Mouse (Mus musculus) hindbrain, embryonic 16.5 days (tissue): ENCODE data around the gene Cyb5d2. TPM values are rescaled to one million over a fixed set of nuclear protein-coding genes. Genes with fewer than 3 reads are reported as not detected.
A peak's percentile ranks its signal among the peaks of the same experiment; 100 is the strongest.

ENCODE experiments used
- ATAC-seq: fragments of 200-750 bp; cut with Nextera tagmentation; 2 replicates; pipeline ENCODE4 v1.8.0; 2017; ENCODE audit warnings: moderate TSS enrichment, moderate library complexity
- H3K27ac ChIP-seq: fragments of 300-500 bp; sonication (generic); 2 replicates; pipeline ENCODE4 v1.5.1; 2014; ENCODE audit warnings: low read depth, mild to moderate bottlenecking, control low read depth, low read length, moderate library complexity
- H3K27me3 ChIP-seq: fragments of 300-500 bp; sonication (generic); replicated peaks from 2 replicates; pipeline ENCODE4 v1.6.1; 2014; ENCODE audit warnings: low read length; ENCODE audit not compliant: control insufficient read depth, insufficient read depth
- H3K36me3 ChIP-seq: fragments of 300-500 bp; sonication (generic); 2 replicates; pipeline ENCODE4 v1.6.1; 2014; ENCODE audit warnings: mild to moderate bottlenecking, low read length, moderate library complexity, mixed read lengths; ENCODE audit not compliant: control insufficient read depth, insufficient read depth
- H3K4me1 ChIP-seq: fragments of 300-500 bp; sonication (generic); 2 replicates; pipeline ENCODE4 v1.6.1; 2014; ENCODE audit warnings: low read depth, low read length; ENCODE audit not compliant: control insufficient read depth, insufficient read depth
- H3K4me2 ChIP-seq: fragments of 300-500 bp; sonication (generic); 2 replicates; pipeline ENCODE4 v1.6.1; 2014; ENCODE audit warnings: mild to moderate bottlenecking, low read length, control low read depth, moderate library complexity
- H3K4me3 ChIP-seq: fragments of 300-500 bp; sonication (generic); 2 replicates; pipeline ENCODE4 v1.5.1; 2014; ENCODE audit warnings: mild to moderate bottlenecking, low read length, control low read depth, moderate library complexity
- H3K9ac ChIP-seq: fragments of 300-500 bp; sonication (generic); 2 replicates; pipeline ENCODE4 v1.6.1; 2014; ENCODE audit warnings: low read depth, mild to moderate bottlenecking, control low read depth, low read length, moderate library complexity
- H3K9me3 ChIP-seq: fragments of 300-500 bp; sonication (generic); 2 replicates; pipeline ENCODE4 v1.6.1; 2014; ENCODE audit warnings: mild to moderate bottlenecking, low read length, moderate library complexity; ENCODE audit not compliant: control insufficient read depth
- WGBS: fragments of 180-500 bp; shearing (Covaris S2); extraction: QIAGEN DNeasy Blood & Tissue Kit; methylation state at CpG from one replicate; pipeline ENCODE4 v1.1.7; 2014; 5-methylcytosine and 5-hydroxymethylcytosine counted together
- polyA plus RNA-seq: library from polyadenylated mRNA; unstranded; fragments of >200 nt; fragmentation: Nextera tagmentation; extraction: Ambion mirVana; gene quantifications from 2 replicates; pipeline ENCODE4 v1.2.1, GENCODE M21; 2015

Cyb5d2 gene
- polyA plus RNA-seq, 1 experiment from 2014 or later, result 11.3 TPM

- no peak overlapping the region for H3K9ac ChIP-seq
- H3K4me1 ChIP-seq, result no peaks in the 10 kb centered on the region
- no peak overlapping the region for H3K4me2 ChIP-seq
- no peak overlapping the region for H3K4me3 ChIP-seq
- 92% methylated on average over 5 of the region's 5 CpGs for WGBS
- H3K27me3 ChIP-seq, result no peaks in the 10 kb centered on the region
- no peaks in the 10 kb centered on the region for H3K9me3 ChIP-seq
- no peak for ATAC-seq
- no peaks in the 10 kb centered on the region for H3K36me3 ChIP-seq
- no peak overlapping the region for H3K27ac ChIP-seq
Measured at GRCm38 (mm10) chr11:72813687-72814086, 17.7 kb upstream of the Cyb5d2 start.

DNA sequence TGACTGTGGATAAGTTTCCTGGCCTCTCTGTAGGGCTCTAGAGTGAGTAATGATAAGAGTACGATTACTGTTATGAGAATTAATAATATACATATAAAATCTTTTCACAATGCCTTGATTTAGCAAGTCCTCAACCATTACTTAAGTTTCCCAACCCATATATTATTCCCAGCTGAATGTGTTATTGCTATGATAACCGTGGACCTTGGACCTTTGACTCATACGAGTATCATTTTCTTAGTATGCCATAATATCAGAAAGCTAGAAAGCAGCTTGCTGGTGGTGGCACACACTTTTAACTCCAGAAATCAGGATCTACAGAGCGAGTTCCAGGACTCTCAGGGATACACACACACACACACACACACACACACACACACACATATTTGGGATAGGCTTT, 12.1 kb upstream of the Cyb5d2 start:
- Histone ChIP-seq H3K27me3 (no peaks in the 10 kb centered on the region), H3K9ac (no peak overlapping the region), H3K4me3 (no peak overlapping the region), H3K27ac (no peak overlapping the region), H3K9me3 (no peaks in the 10 kb centered on the region), H3K4me1 (no peaks in the 10 kb centered on the region), H3K36me3 (no peaks in the 10 kb centered on the region), H3K4me2 (no peak overlapping the region)
- 79% methylated on average over 4 of the region's 4 CpGs for WGBS
- ATAC-seq, result no peak

DNA sequence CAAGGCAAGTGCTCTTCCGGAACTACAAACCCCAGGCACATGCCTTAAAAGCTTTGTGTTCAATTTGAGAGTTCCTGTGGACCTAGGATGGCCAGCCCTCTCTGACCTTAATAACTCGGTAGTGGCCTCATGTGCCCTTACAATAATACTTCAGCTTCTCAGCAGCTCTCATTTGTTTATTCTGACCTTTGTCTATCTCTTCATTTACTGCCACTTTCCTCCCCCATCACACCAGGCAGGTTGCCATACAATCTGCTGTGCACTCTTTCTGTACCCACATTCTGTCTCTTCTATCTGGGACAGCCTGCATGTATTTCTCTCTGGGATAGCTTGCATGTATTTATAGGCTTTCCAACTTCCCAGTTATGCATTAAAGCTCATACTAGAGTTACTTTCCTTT, 10.6 kb upstream of the Cyb5d2 start:
- H3K4me1 ChIP-seq, result no peaks in the 10 kb centered on the region
- no peak overlapping the region for H3K4me3 ChIP-seq
- H3K27ac ChIP-seq, result no peak overlapping the region
- no peaks in the 10 kb centered on the region for H3K36me3 ChIP-seq
- no peak overlapping the region for H3K9ac ChIP-seq
- no peaks in the 10 kb centered on the region for H3K27me3 ChIP-seq
- no peak overlapping the region for H3K4me2 ChIP-seq
- 68% methylated on average over 2 of the region's 2 CpGs for WGBS
- no peaks in the 10 kb centered on the region for H3K9me3 ChIP-seq
- ATAC-seq, result no peak

GRCm38 (mm10) chr11:72805232-72805631, 9.3 kb upstream of the Cyb5d2 start:
- no peak overlapping the region for H3K4me2 ChIP-seq
- H3K27me3 ChIP-seq, result no peaks in the 10 kb centered on the region
- H3K4me3 ChIP-seq, result no peak overlapping the region
- H3K36me3 ChIP-seq, result no peaks in the 10 kb centered on the region
- no peak overlapping the region for H3K9ac ChIP-seq
- H3K4me1 ChIP-seq, result no peaks in the 10 kb centered on the region
- 91% methylated on average over 3 of the region's 3 CpGs for WGBS
- no peak overlapping the region for H3K27ac ChIP-seq
- no peak for ATAC-seq
- H3K9me3 ChIP-seq, result no peaks in the 10 kb centered on the region

GRCm38 (mm10) chr11:72804586-72804985, 8.6 kb upstream of the Cyb5d2 start:
- Histone ChIP-seq H3K9ac (no peak overlapping the region), H3K4me3 (no peak overlapping the region)

GRCm38 (mm10) chr11:72803038-72803437, 7.1 kb upstream of the Cyb5d2 start:
- no peak for ATAC-seq
- H3K4me2 ChIP-seq, result no peak overlapping the region
- 94% methylated on average over 3 of the region's 3 CpGs for WGBS
- H3K9me3 ChIP-seq, result no peaks in the 10 kb centered on the region
- no peaks in the 10 kb centered on the region for H3K27me3 ChIP-seq
- H3K36me3 ChIP-seq, result no peaks in the 10 kb centered on the region
- H3K4me3 ChIP-seq, result no peak overlapping the region
- peaks cover 2% of the 10 kb centered on the region for H3K4me1 ChIP-seq
- H3K9ac ChIP-seq, result no peak overlapping the region
- H3K27ac ChIP-seq, result no peak overlapping the region

More at GRCm38 (mm10) chr11:72804586-72804985, 8.6 kb upstream of the Cyb5d2 start:
- ATAC-seq, result no peak
- Histone ChIP-seq H3K27me3 (no peaks in the 10 kb centered on the region), H3K36me3 (no peaks in the 10 kb centered on the region), H3K27ac (no peak overlapping the region), H3K9me3 (no peaks in the 10 kb centered on the region), H3K4me1 (no peaks in the 10 kb centered on the region), H3K4me2 (no peak overlapping the region)

- Histone ChIP-seq H3K4me1 (peaks cover 15% of the 10 kb centered on the region), H3K4me3 (no peak overlapping the region), H3K36me3 (no peaks in the 10 kb centered on the region), H3K27ac (no peak overlapping the region), H3K9me3 (no peaks in the 10 kb centered on the region), H3K4me2 (no peak overlapping the region), H3K27me3 (no peaks in the 10 kb centered on the region), H3K9ac (no peak overlapping the region)
- ATAC-seq, result no peak
Measured at GRCm38 (mm10) chr11:72801182-72801581, 5.2 kb upstream of the Cyb5d2 start.

- H3K4me2 ChIP-seq, result no peak overlapping the region
- no peaks in the 10 kb centered on the region for H3K36me3 ChIP-seq
- H3K4me1 ChIP-seq, result peaks cover 19% of the 10 kb centered on the region
- no peak overlapping the region for H3K9ac ChIP-seq
- H3K9me3 ChIP-seq, result no peaks in the 10 kb centered on the region
- H3K27ac ChIP-seq, result no peak overlapping the region
- no peaks in the 10 kb centered on the region for H3K27me3 ChIP-seq
- no peak overlapping the region for H3K4me3 ChIP-seq
- ATAC-seq, result no peak
Measured at GRCm38 (mm10) chr11:72798112-72798511, 2.2 kb upstream of the Cyb5d2 start.

GRCm38 (mm10) chr11:72796773-72797338, 914 bp upstream of the Cyb5d2 start:
- Histone ChIP-seq H3K9me3 (no peaks in the 10 kb centered on the region), H3K4me2 (peak overlapping the region; percentile 95), H3K9ac (peak overlapping the region; percentile 73), H3K36me3 (no peaks in the 10 kb centered on the region), H3K27me3 (no peaks in the 10 kb centered on the region), H3K4me1 (peaks cover 19% of the 10 kb centered on the region), H3K27ac (peak overlapping the region; percentile 89; the same call in 1 of the 2 replicates), H3K4me3 (peak overlapping the region; percentile 76)
- no peak for ATAC-seq
- WGBS, result 20% methylated on average over 10 of the region's 10 CpGs

DNA sequence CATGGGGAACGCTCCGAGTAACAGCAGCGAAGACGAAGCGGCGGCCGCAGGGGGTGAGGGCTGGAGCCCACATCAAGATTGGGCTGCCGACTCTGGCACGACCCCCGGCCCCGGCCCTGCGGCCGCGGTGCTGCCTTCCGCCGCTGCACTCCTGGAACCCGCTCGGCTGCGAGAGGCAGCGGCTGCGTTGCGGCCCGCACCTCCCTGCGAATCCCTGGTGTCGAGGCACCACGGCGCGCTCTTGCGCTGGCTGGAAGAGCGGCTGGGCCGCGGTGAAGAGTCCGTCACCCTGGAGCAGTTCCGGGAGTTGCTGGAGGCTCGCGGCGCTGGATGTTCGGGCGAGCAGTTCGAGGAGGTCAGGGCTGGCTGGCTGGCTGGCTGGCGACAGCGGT, 350 bp upstream of the Cyb5d2 start:
- Histone ChIP-seq H3K4me3 (peak overlapping the region; percentile 76), H3K9ac (peak overlapping the region; percentile 73), H3K27me3 (no peaks in the 10 kb centered on the region), H3K4me1 (peaks cover 19% of the 10 kb centered on the region), H3K27ac (peak overlapping the region; percentile 89), H3K9me3 (no peaks in the 10 kb centered on the region), H3K4me2 (peak overlapping the region; percentile 95), H3K36me3 (no peaks in the 10 kb centered on the region)
- under 1% methylated on average over 36 of the region's 42 CpGs for WGBS
- ATAC-seq, result peak; percentile 62
